Mouse (Mus musculus) hindbrain, postnatal 0 days (tissue): ENCODE measurements around the gene Cd163l1. TPM values are rescaled to one million over a fixed set of nuclear protein-coding genes. Genes with fewer than 3 reads are reported as not detected.

Experiments used
- ATAC-seq: fragments of 200-750 bp; cut with Nextera tagmentation; 2 replicates; pipeline ENCODE4 v1.8.0; 2017; ENCODE audit warnings: mild to moderate bottlenecking, moderate TSS enrichment, moderate library complexity
- DNase-seq: peaks from one replicate; pipeline ENCODE4 v3.0.0-alpha.2; 2015; ENCODE audit warnings: low spot score
- H3K27ac ChIP-seq: fragments of 300-500 bp; sonication (generic); 2 replicates; pipeline ENCODE4 v1.5.1; 2014; ENCODE audit warnings: mild to moderate bottlenecking
- H3K27me3 ChIP-seq: fragments of 300-500 bp; sonication (generic); 2 replicates; pipeline ENCODE4 v1.6.1; 2014; ENCODE audit warnings: low read length, mixed read lengths; ENCODE audit not compliant: insufficient read depth
- H3K36me3 ChIP-seq: fragments of 300-500 bp; sonication (generic); 2 replicates; pipeline ENCODE4 v1.6.1; 2014; ENCODE audit warnings: low read length, mixed read lengths; ENCODE audit not compliant: insufficient read depth
- H3K4me1 ChIP-seq: fragments of 300-500 bp; sonication (generic); 2 replicates; pipeline ENCODE4 v1.6.1; 2014; ENCODE audit warnings: antibody characterized with exemption, low read length, mixed read lengths; ENCODE audit not compliant: insufficient read depth
- H3K4me2 ChIP-seq: fragments of 300-500 bp; sonication (generic); 2 replicates; pipeline ENCODE4 v1.6.1; 2014; ENCODE audit warnings: low read depth, mild to moderate bottlenecking, low read length, moderate library complexity, mixed read lengths
- H3K4me3 ChIP-seq: fragments of 300-500 bp; sonication (generic); 2 replicates; pipeline ENCODE4 v1.5.1; 2014; ENCODE audit warnings: low read length
- H3K9ac ChIP-seq: fragments of 300-500 bp; sonication (generic); replicated peaks from 2 replicates; pipeline ENCODE4 v1.6.1; 2014; ENCODE audit warnings: mild to moderate bottlenecking, low read length, moderate library complexity, mixed read lengths
- H3K9me3 ChIP-seq: fragments of 300-500 bp; sonication (generic); 2 replicates; pipeline ENCODE4 v1.6.1; 2016; ENCODE audit warnings: low read length, mixed read lengths
- CTCF ChIP-seq: IDR thresholded peaks from 2 replicates; pipeline ENCODE4 v1.5.1; 2016; ENCODE audit warnings: antibody characterized with exemption, control low read depth, low read depth
- WGBS: fragments of 180-500 bp; shearing (Covaris S2); extraction: QIAGEN DNeasy Blood & Tissue Kit; methylation state at CpG from one replicate; pipeline ENCODE4 v1.1.7; 2014; 5-methylcytosine and 5-hydroxymethylcytosine counted together
- polyA plus RNA-seq: library from polyadenylated mRNA; unstranded; fragments of >200 nt; fragmentation: Nextera tagmentation; extraction: Ambion mirVana; gene quantifications from 2 replicates; pipeline ENCODE4 v1.2.1, GENCODE M21; 2015
- total RNA-seq: library from RNA; depleted of rRNA; stranded (reverse); fragments of >200 nt; gene quantifications from 2 replicates; pipeline ENCODE4 v1.2.3, GENCODE M21; 2014

Cd163l1 gene
- total and polyA plus RNA-seq, 2 experiments from 2014 or later = not detected

GRCm38 (mm10) chr7:140194031-140194430 lies 24.0 kb upstream of the Cd163l1 start:
- Histone ChIP-seq H3K4me2 (no peak overlapping the region), H3K27me3 (no peaks in the 10 kb centered on the region), H3K36me3 (no peaks in the 10 kb centered on the region), H3K27ac (no peak overlapping the region), H3K4me3 (no peak overlapping the region), H3K9me3 (no peaks in the 10 kb centered on the region), H3K9ac (no peak overlapping the region), H3K4me1 (no peaks in the 10 kb centered on the region)
- 85% methylated on average over 4 of the region's 4 CpGs for WGBS
- TF ChIP-seq CTCF = no peak
- no peak for ATAC-seq
- DNase-seq = no peak

- no peak for ATAC-seq
- Histone ChIP-seq H3K9me3 (no peaks in the 10 kb centered on the region), H3K4me2 (no peak overlapping the region), H3K27ac (no peak overlapping the region), H3K36me3 (no peaks in the 10 kb centered on the region), H3K4me1 (no peaks in the 10 kb centered on the region), H3K27me3 (no peaks in the 10 kb centered on the region), H3K4me3 (no peak overlapping the region), H3K9ac (no peak overlapping the region)
- no peak for TF ChIP-seq CTCF
- no peak for DNase-seq
- 77% methylated on average over 8 of the region's 8 CpGs for WGBS
Observed at GRCm38 (mm10) chr7:140196002-140196401, 22.1 kb upstream of the Cd163l1 start.

GRCm38 (mm10) chr7:140201090-140201489 lies 17.0 kb upstream of the Cd163l1 start:
- ATAC-seq (no peak), DNase-seq (no peak)
- H3K36me3 ChIP-seq = no peaks in the 10 kb centered on the region
- no peak overlapping the region for H3K4me3 ChIP-seq
- no peak overlapping the region for H3K9ac ChIP-seq
- no peaks in the 10 kb centered on the region for H3K27me3 ChIP-seq
- TF ChIP-seq CTCF = no peak
- WGBS = 91% methylated on average over 4 of the region's 4 CpGs
- no peak overlapping the region for H3K4me2 ChIP-seq
- H3K9me3 ChIP-seq = no peaks in the 10 kb centered on the region
- no peaks in the 10 kb centered on the region for H3K4me1 ChIP-seq
- no peak overlapping the region for H3K27ac ChIP-seq

- no peak for ATAC-seq
- no peaks in the 10 kb centered on the region for H3K27me3 ChIP-seq
- no peaks in the 10 kb centered on the region for H3K36me3 ChIP-seq
- H3K27ac ChIP-seq = no peak within 1 kb of the TSS
- no peak within 1 kb of the TSS for H3K9ac ChIP-seq
- H3K4me2 ChIP-seq = no peak within 1 kb of the TSS
- no peak for DNase-seq
- no peak for TF ChIP-seq CTCF
- no peaks in the 10 kb centered on the region for H3K9me3 ChIP-seq
- H3K4me1 ChIP-seq = no peaks in the 10 kb centered on the region
- no peak within 1 kb of the TSS for H3K4me3 ChIP-seq
Observed at GRCm38 (mm10) chr7:140205864-140206263, 12.2 kb upstream of the Cd163l1 start, which contains the start of gene Olfr524. TSS of gene Olfr524 (minus strand) at chr7:140205964.

GRCm38 (mm10) chr7:140206904-140207303 lies 11.2 kb upstream of the Cd163l1 start:
- H3K27ac ChIP-seq = no peak overlapping the region
- no peak overlapping the region for H3K9ac ChIP-seq
- no peak for ATAC-seq
- H3K4me1 ChIP-seq = no peaks in the 10 kb centered on the region
- H3K27me3 ChIP-seq = no peaks in the 10 kb centered on the region
- no peak overlapping the region for H3K4me3 ChIP-seq
- no peak for DNase-seq
- no peak for TF ChIP-seq CTCF
- WGBS = 92% methylated on average over 3 of the region's 3 CpGs
- H3K36me3 ChIP-seq = no peaks in the 10 kb centered on the region
- no peak overlapping the region for H3K4me2 ChIP-seq
- no peaks in the 10 kb centered on the region for H3K9me3 ChIP-seq

GRCm38 (mm10) chr7:140208153-140208552 lies 9.9 kb upstream of the Cd163l1 start:
- Histone ChIP-seq H3K9me3 (no peaks in the 10 kb centered on the region), H3K27ac (no peak overlapping the region), H3K27me3 (no peaks in the 10 kb centered on the region), H3K4me2 (no peak overlapping the region), H3K4me1 (no peaks in the 10 kb centered on the region), H3K36me3 (no peaks in the 10 kb centered on the region), H3K9ac (no peak overlapping the region), H3K4me3 (no peak overlapping the region)
- ATAC-seq (no peak), DNase-seq (no peak)
- no peak for TF ChIP-seq CTCF
- WGBS = 83% methylated on average over 8 of the region's 8 CpGs

GRCm38 (mm10) chr7:140208677-140209076 lies 9.4 kb upstream of the Cd163l1 start:
- ATAC-seq (no peak), DNase-seq (peak; percentile 11)
- Histone ChIP-seq H3K9me3 (no peaks in the 10 kb centered on the region), H3K4me1 (no peaks in the 10 kb centered on the region), H3K27me3 (no peaks in the 10 kb centered on the region), H3K4me2 (no peak overlapping the region), H3K9ac (no peak overlapping the region), H3K27ac (no peak overlapping the region), H3K4me3 (no peak overlapping the region), H3K36me3 (no peaks in the 10 kb centered on the region)
- 89% methylated on average over 3 of the region's 3 CpGs for WGBS
- no peak for TF ChIP-seq CTCF
